Mouse (Mus musculus) MEL (cell line): ENCODE data around the gene Smarca2.

Experiments
- CTCF ChIP-seq, 3 experiments: IDR thresholded peaks in 2 of 3; conservative IDR thresholded peaks in 1 of 3; 2 replicates each; pipeline ENCODE4 v1.5.1; 2011 to 2012; ENCODE audit warnings: low read length in 3 of 3, low read depth in 2 of 3, mild to moderate bottlenecking in 2 of 3, improper control_type of control experiment in 1 of 3, inconsistent platforms in 1 of 3, mixed read lengths in 1 of 3, moderate library complexity in 1 of 3; ENCODE audit not compliant: control insufficient read depth in 1 of 3, insufficient read depth in 1 of 3, poor library complexity in 1 of 3, severe bottlenecking in 1 of 3
- E2F4 ChIP-seq: IDR thresholded peaks from 2 replicates; pipeline ENCODE4 v1.6.1; 2011; ENCODE audit warnings: low read depth, low read length, improper control_type of control experiment, borderline replicate concordance
- EP300 ChIP-seq, 2 experiments: IDR thresholded peaks; 2 replicates each; pipeline ENCODE4 v1.6.1; 2011; ENCODE audit warnings: improper control_type of control experiment in 2 of 2, low read length in 2 of 2, low read depth in 1 of 2, mild to moderate bottlenecking in 1 of 2
- GATA1 ChIP-seq: IDR thresholded peaks from 2 replicates; pipeline ENCODE4 v1.6.1; 2011; ENCODE audit warnings: low read depth, low read length, improper control_type of control experiment
- HCFC1 ChIP-seq: IDR thresholded peaks from 2 replicates; pipeline ENCODE4 v1.6.1; 2012; ENCODE audit warnings: low read depth, mild to moderate bottlenecking, inconsistent platforms, low read length, improper control_type of control experiment, moderate library complexity
- MAFK ChIP-seq: IDR thresholded peaks from 2 replicates; pipeline ENCODE4 v1.6.1; 2011; ENCODE audit warnings: low read depth, mild to moderate bottlenecking, low read length, improper control_type of control experiment, borderline replicate concordance
- MAX ChIP-seq: IDR thresholded peaks from 2 replicates; pipeline ENCODE4 v1.6.1; 2011; ENCODE audit warnings: low read length, improper control_type of control experiment
- MAZ ChIP-seq: IDR thresholded peaks from 2 replicates; pipeline ENCODE4 v1.6.1; 2012; ENCODE audit warnings: low read depth, mild to moderate bottlenecking, inconsistent platforms, low read length, improper control_type of control experiment
- POLR2A ChIP-seq, 2 experiments: IDR thresholded peaks; 2 replicates each; pipeline ENCODE4 v1.6.1; 2011 to 2012; ENCODE audit warnings: low read length in 2 of 2, mild to moderate bottlenecking in 2 of 2, control low read depth in 1 of 2, improper control_type of control experiment in 1 of 2, low read depth in 1 of 2, moderate library complexity in 1 of 2; ENCODE audit not compliant: control insufficient read depth in 1 of 2, insufficient read depth in 1 of 2, poor library complexity in 1 of 2
- RAD21 ChIP-seq: IDR thresholded peaks from 2 replicates; pipeline ENCODE4 v1.6.1; 2011; ENCODE audit warnings: mild to moderate bottlenecking, low read depth, low read length, improper control_type of control experiment
- TBP ChIP-seq: IDR thresholded peaks from 2 replicates; pipeline ENCODE4 v1.8.0; 2011; ENCODE audit warnings: low read depth, low read length, improper control_type of control experiment
- UBTF ChIP-seq: IDR thresholded peaks from 2 replicates; pipeline ENCODE4 v1.6.1; 2012; ENCODE audit warnings: low read depth, mild to moderate bottlenecking, inconsistent platforms, low read length, improper control_type of control experiment, moderate library complexity, borderline replicate concordance; ENCODE audit not compliant: insufficient read depth
- USF2 ChIP-seq, 2 experiments: IDR thresholded peaks; 2 replicates each; pipeline ENCODE4 v1.6.1; 2011 to 2012; ENCODE audit warnings: improper control_type of control experiment in 2 of 2, low read length in 2 of 2, borderline replicate concordance in 1 of 2, inconsistent platforms in 1 of 2, low read depth in 1 of 2, mild to moderate bottlenecking in 1 of 2; ENCODE audit not compliant: insufficient read depth in 1 of 2
- ZNF384 ChIP-seq: IDR thresholded peaks from 2 replicates; pipeline ENCODE4 v1.6.1; 2012; ENCODE audit warnings: low read depth, mild to moderate bottlenecking, inconsistent platforms, low read length, improper control_type of control experiment

DNA sequence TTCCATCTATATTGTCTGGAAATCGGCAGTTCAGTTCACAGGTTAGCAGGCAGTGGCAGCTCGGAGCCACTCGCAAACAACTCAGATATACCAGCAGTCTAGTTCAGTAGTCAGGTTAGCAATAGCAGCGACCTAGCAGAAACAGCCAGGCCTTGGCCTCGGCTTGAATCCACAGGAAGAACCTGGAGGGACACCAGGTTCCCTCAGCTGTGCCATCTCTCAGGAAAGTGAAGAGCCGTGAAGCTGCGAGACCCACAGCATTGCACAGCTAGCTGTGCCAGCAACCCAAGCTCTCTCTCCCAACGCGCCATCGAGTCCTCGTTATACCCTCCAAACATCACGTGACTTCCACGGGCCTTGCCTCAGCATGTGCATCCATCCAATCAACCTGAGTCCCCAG lies 162.6 kb downstream of the Smarca2 start:
- TF ChIP-seq CTCF (IDR thresholded peaks at IDR 0.05 in 2 of 3, conservative IDR thresholded peaks at IDR 0.05 in 1 of 3; ENCODE audit: control insufficient read depth in 1 of 3, insufficient read depth in 1 of 3, low read depth in 2 of 3, low read length in 3 of 3, poor library complexity in 1 of 3, severe bottlenecking in 1 of 3), result no peak
- no peak for TF ChIP-seq E2F4
- no peak for TF ChIP-seq ZNF384
- no peak for TF ChIP-seq POLR2A (IDR thresholded peaks at IDR 0.05; ENCODE audit: control insufficient read depth in 1 of 2, insufficient read depth in 1 of 2, low read depth in 1 of 2, low read length in 2 of 2, poor library complexity in 1 of 2)
- no peak for TF ChIP-seq TBP
- TF ChIP-seq MAZ, result no peak
- TF ChIP-seq GATA1, result no peak
- TF ChIP-seq EP300 (IDR thresholded peaks at IDR 0.05; ENCODE audit: low read depth in 1 of 2, low read length in 2 of 2), result no peak
- TF ChIP-seq HCFC1, result no peak
- no peak for TF ChIP-seq MAX
- TF ChIP-seq UBTF, result no peak
- TF ChIP-seq MAFK, result no peak
- no peak for TF ChIP-seq RAD21
- no peak for TF ChIP-seq USF2 (IDR thresholded peaks at IDR 0.05; ENCODE audit: borderline replicate concordance in 1 of 2, insufficient read depth in 1 of 2, low read depth in 1 of 2, low read length in 2 of 2)
